Mouse (Mus musculus): ENCODE data around the gene Fbln1. TPM values are rescaled to one million over a fixed set of nuclear protein-coding genes. Genes with fewer than 3 reads are reported as not detected.

The Fbln1 gene
- polyA plus RNA-seq (2015; fragmentation: Nextera tagmentation; extraction: Ambion mirVana) = 62.1 and 63.3 TPM in 2 replicates

- H3K4me2 ChIP-seq = peak within 1 kb of the TSS; percentile 86
- peak within 1 kb of the TSS; percentile 80 for H3K9ac ChIP-seq
- peak; percentile 92 for ATAC-seq
- H3K4me1 ChIP-seq = peaks cover 27% of the 10 kb centered on the region
- H3K9me3 ChIP-seq (replicated peaks) = no peaks in the 10 kb centered on the region
- H3K27ac ChIP-seq = peak within 1 kb of the TSS; percentile 81
- H3K36me3 ChIP-seq (ENCODE audit: poor library complexity, severe bottlenecking) = peaks cover 21% of the 10 kb centered on the region
- H3K4me3 ChIP-seq = peak within 1 kb of the TSS; percentile 62
- WGBS = under 1% methylated on average over 60 of the region's 64 CpGs
- no peaks in the 10 kb centered on the region for H3K27me3 ChIP-seq
These were observed at the start of gene Fbln1 for GRCm38 (mm10) chr15:85205792-85206702. Gene Fbln1 (plus strand): TSS chr15:85205949.

DNA sequence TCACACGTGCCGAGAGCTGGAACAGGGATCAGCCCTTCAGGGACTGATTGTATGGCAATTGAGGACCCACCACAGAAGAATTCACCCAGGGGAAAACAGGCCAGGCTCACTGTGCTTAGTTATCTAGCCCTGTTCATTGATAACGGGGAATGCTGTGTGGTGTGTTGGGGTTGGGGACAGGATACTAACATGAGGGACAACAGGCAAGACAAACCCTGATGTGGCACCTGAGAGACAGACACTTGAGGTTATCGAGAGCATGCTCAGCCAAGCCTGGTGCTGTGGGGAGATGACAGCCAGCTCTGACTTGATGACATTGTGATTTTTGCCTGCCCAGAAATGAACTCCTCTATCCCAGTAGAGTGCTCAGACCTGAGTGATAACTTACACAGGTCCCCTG is 49.6 kb upstream of the Fbln1 start:
- ATAC-seq = no peak
- H3K4me3 ChIP-seq = no peak overlapping the region
- H3K27me3 ChIP-seq = no peaks in the 10 kb centered on the region
- no peak overlapping the region for H3K27ac ChIP-seq
- H3K36me3 ChIP-seq (ENCODE audit: poor library complexity, severe bottlenecking) = no peaks in the 10 kb centered on the region
- WGBS = 67% methylated on average over 4 of the region's 4 CpGs
- no peak overlapping the region for H3K4me2 ChIP-seq
- H3K4me1 ChIP-seq = no peaks in the 10 kb centered on the region
- no peaks in the 10 kb centered on the region for H3K9me3 ChIP-seq (replicated peaks)
- no peak overlapping the region for H3K9ac ChIP-seq

DNA sequence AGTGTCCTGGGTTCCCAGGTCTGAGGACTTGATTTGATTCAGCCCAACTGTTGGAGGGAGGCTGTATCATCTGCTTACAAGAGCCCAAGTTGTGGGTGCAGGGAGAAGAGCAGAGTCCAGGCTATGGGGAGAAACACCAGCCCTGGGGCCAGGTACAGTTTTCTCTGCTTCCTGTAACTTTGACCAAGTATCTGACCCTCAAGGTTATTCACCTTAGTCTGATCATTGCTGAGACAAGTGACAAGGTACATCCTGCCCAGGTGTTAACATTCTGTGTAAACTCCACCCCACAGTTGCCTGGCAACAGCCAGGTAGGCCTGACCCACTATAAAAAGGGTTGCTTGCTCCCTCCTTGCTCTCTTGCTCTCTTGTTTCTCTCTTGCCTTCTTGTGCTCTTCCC is 44.3 kb upstream of the Fbln1 start:
- Histone ChIP-seq H3K4me2 (no peak overlapping the region), H3K4me1 (peaks cover 8% of the 10 kb centered on the region), H3K27ac (no peak overlapping the region), H3K4me3 (no peak overlapping the region), H3K36me3 (ENCODE audit: poor library complexity, severe bottlenecking) (no peaks in the 10 kb centered on the region), H3K9ac (no peak overlapping the region), H3K27me3 (no peaks in the 10 kb centered on the region), H3K9me3 (replicated peaks) (no peaks in the 10 kb centered on the region)
- no peak for ATAC-seq

DNA sequence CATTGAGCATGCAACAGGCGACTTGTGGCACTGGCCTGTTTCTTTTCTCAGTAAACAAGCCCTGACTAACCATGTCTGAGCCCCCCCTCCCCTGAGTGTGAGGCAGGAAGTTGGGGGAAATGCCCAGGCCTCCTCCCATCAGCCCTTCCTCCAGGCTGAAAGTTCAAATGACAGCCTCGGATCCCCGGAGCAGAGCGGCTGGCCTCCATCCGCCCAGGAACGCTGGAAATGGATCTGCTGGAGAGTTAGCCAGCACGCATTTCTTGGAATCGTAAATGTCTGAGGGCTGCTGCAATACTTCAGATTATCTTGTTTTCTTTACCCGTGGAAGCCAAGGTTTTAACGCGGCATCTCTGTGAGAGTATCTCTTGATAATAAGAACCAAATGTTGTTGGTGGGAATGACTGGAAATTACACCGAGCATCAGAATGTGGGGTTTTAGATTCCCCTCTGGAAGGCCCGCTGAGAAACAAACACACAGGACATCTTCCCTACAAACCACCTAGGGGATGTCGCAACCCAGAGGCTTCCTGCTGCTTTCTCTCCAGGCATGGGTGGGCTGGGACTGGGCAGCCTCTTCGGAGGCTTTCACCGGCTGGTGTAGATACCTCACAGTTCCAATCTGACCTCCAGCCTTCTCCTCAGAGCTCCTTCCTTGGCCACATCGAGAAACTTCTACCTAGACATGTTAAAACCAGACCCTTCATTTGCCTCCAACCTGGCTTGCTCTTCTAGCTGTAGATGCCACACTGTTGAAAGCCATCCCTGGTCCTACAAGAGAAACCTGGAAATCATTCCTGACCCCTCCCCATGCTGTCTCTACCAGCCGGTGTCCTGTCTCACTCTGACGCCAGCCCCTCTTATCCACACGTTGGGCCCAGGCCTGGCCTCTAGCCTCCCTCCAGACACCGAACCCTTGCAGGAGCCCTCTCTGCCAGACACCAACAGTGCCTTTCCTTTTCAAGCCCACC is 42.8 kb upstream of the Fbln1 start:
- Histone ChIP-seq H3K4me2 (no peak overlapping the region), H3K27me3 (no peaks in the 10 kb centered on the region), H3K27ac (no peak overlapping the region), H3K4me3 (no peak overlapping the region), H3K9me3 (replicated peaks) (no peaks in the 10 kb centered on the region), H3K36me3 (ENCODE audit: poor library complexity, severe bottlenecking) (no peaks in the 10 kb centered on the region), H3K4me1 (peaks cover 18% of the 10 kb centered on the region), H3K9ac (no peak overlapping the region)
- ATAC-seq = no peak
- 81% methylated on average over 21 of the region's 21 CpGs for WGBS

GRCm38 (mm10) chr15:85166433-85166933 is 39.3 kb upstream of the Fbln1 start:
- 5% methylated on average over 11 of the region's 11 CpGs for WGBS
- H3K36me3 ChIP-seq (ENCODE audit: poor library complexity, severe bottlenecking) = no peaks in the 10 kb centered on the region
- peak overlapping the region; percentile 40; the same call in 1 of the 2 replicates for H3K27ac ChIP-seq
- no peak overlapping the region for H3K4me3 ChIP-seq
- H3K9ac ChIP-seq = peak overlapping the region; percentile 23; the same call in 1 of the 2 replicates
- H3K9me3 ChIP-seq (replicated peaks) = no peaks in the 10 kb centered on the region
- peaks cover 18% of the 10 kb centered on the region for H3K4me1 ChIP-seq
- H3K4me2 ChIP-seq = peak overlapping the region; percentile 25
- peak; percentile 57; the same call in 1 of the 2 replicates for ATAC-seq
- no peaks in the 10 kb centered on the region for H3K27me3 ChIP-seq

GRCm38 (mm10) chr15:85167086-85167679 is 38.6 kb upstream of the Fbln1 start:
- no peaks in the 10 kb centered on the region for H3K27me3 ChIP-seq
- no peak for ATAC-seq
- H3K4me3 ChIP-seq = no peak overlapping the region
- H3K27ac ChIP-seq = no peak overlapping the region
- H3K4me1 ChIP-seq = peaks cover 18% of the 10 kb centered on the region
- peak overlapping the region; percentile 25; the same call in 1 of the 2 replicates for H3K4me2 ChIP-seq
- WGBS = 45% methylated on average over 12 of the region's 12 CpGs
- no peaks in the 10 kb centered on the region for H3K36me3 ChIP-seq (ENCODE audit: poor library complexity, severe bottlenecking)
- H3K9ac ChIP-seq = no peak overlapping the region
- no peaks in the 10 kb centered on the region for H3K9me3 ChIP-seq (replicated peaks)

- ATAC-seq = no peak
These were observed 33.7 kb upstream of the Fbln1 start for GRCm38 (mm10) chr15:85172054-85172453.

DNA sequence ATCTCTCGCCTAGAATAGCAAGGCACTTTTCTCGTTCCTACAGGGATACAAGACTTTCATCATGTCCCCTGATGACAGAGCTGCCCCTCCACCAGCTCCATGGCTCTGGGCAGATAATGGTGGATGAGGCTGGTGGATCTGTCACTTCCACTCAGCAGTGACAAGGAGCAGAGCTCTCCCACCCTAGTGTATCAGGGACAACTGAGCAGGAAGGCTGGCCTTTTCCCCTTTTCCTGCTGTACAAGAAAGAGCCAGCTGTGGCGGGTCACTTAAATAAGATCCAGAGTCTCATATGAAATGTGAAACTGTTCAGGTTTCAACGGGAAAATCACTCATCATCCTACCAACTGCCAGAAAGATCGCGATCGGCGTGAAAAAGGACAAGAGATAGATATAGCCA is 32.3 kb upstream of the Fbln1 start:
- Histone ChIP-seq H3K4me2 (no peak overlapping the region), H3K9me3 (replicated peaks) (no peaks in the 10 kb centered on the region), H3K27ac (no peak overlapping the region), H3K4me1 (no peaks in the 10 kb centered on the region), H3K27me3 (no peaks in the 10 kb centered on the region), H3K4me3 (no peak overlapping the region), H3K36me3 (ENCODE audit: poor library complexity, severe bottlenecking) (no peaks in the 10 kb centered on the region), H3K9ac (no peak overlapping the region)
- no peak for ATAC-seq
- WGBS = 87% methylated on average over 8 of the region's 8 CpGs

More at GRCm38 (mm10) chr15:85172054-85172453, 33.7 kb upstream of the Fbln1 start:
- H3K4me1 ChIP-seq = peaks cover 4% of the 10 kb centered on the region
- 90% methylated on average over 2 of the region's 2 CpGs for WGBS
- H3K9ac ChIP-seq = no peak overlapping the region
- no peaks in the 10 kb centered on the region for H3K36me3 ChIP-seq (ENCODE audit: poor library complexity, severe bottlenecking)
- H3K27me3 ChIP-seq = no peaks in the 10 kb centered on the region
- H3K4me3 ChIP-seq = no peak overlapping the region
- H3K9me3 ChIP-seq (replicated peaks) = no peaks in the 10 kb centered on the region
- H3K27ac ChIP-seq = no peak overlapping the region
- no peak overlapping the region for H3K4me2 ChIP-seq

- Histone ChIP-seq H3K4me3 (no peak overlapping the region), H3K9ac (no peak overlapping the region), H3K36me3 (ENCODE audit: poor library complexity, severe bottlenecking) (no peaks in the 10 kb centered on the region), H3K4me1 (no peaks in the 10 kb centered on the region), H3K27ac (no peak overlapping the region), H3K9me3 (replicated peaks) (no peaks in the 10 kb centered on the region), H3K4me2 (no peak overlapping the region), H3K27me3 (no peaks in the 10 kb centered on the region)
- no peak for ATAC-seq
- 83% methylated on average over 10 of the region's 10 CpGs for WGBS
These were observed 31.7 kb upstream of the Fbln1 start for GRCm38 (mm10) chr15:85174060-85174459.

DNA sequence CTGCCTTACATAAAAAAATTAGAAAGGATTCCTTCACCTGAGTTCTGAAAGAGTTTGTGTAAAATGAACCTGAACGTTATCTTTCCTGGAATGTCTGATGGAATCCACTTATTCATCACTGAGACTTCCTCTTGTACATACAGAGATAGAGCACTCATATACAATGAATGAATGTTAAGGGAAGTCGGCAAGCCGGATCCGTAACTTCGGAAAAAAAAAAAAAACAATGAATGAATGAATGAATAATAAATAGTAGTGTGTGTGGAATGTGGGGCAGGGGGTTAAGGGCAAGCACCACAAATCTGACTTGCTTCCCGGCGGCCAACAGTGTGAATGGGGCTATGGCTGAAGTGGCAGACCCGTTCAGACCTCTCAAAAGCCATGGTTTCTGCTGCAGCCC is 28.2 kb upstream of the Fbln1 start:
- no peaks in the 10 kb centered on the region for H3K36me3 ChIP-seq (ENCODE audit: poor library complexity, severe bottlenecking)
- no peak for ATAC-seq
- WGBS = 76% methylated on average over 8 of the region's 8 CpGs

DNA sequence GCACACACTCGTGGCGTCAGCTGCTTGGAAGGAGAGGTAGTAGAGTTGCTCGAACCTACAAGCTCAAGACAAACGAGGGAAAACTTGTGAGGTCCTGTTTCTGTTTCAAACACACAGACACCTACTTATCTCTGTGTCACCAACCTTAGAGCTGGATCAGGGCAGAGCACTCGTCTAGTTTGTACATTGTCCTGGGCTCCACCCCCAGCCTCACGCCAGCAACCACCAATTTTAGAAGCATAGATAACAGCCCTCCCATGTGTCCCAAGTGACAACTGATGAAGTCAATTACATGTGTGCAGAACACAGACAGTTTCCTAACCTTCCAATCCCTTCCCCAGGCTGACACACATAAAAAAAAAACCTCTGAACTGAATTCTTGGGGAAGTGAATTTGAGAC is 27.6 kb upstream of the Fbln1 start:
- Histone ChIP-seq H3K27me3 (no peaks in the 10 kb centered on the region), H3K4me3 (no peak overlapping the region), H3K9ac (no peak overlapping the region), H3K9me3 (replicated peaks) (no peaks in the 10 kb centered on the region), H3K27ac (no peak overlapping the region), H3K36me3 (ENCODE audit: poor library complexity, severe bottlenecking) (no peaks in the 10 kb centered on the region), H3K4me2 (no peak overlapping the region), H3K4me1 (0 out of 2 replicates have a peak, but pooled peaks cover 3% of the 10 kb centered on the region)
- ATAC-seq = no peak
- WGBS = 73% methylated on average over 6 of the region's 6 CpGs

More for the DNA sequence above, 28.2 kb upstream of the Fbln1 start:
- Histone ChIP-seq H3K4me3 (no peak overlapping the region), H3K27me3 (no peaks in the 10 kb centered on the region), H3K4me1 (0 out of 2 replicates have a peak, but pooled peaks cover 3% of the 10 kb centered on the region), H3K9me3 (replicated peaks) (no peaks in the 10 kb centered on the region), H3K27ac (no peak overlapping the region), H3K4me2 (no peak overlapping the region), H3K9ac (no peak overlapping the region)

Measured in forebrain, embryonic 13.5 days (tissue).